Mouse (Mus musculus): ENCODE data around the gene Ptgdr. TPM values are rescaled to one million over a fixed set of nuclear protein-coding genes. Genes with fewer than 3 reads are reported as not detected.

Gene Ptgdr
- not detected for polyA plus RNA-seq (2017; shearing (Covaris generic))

DNA sequence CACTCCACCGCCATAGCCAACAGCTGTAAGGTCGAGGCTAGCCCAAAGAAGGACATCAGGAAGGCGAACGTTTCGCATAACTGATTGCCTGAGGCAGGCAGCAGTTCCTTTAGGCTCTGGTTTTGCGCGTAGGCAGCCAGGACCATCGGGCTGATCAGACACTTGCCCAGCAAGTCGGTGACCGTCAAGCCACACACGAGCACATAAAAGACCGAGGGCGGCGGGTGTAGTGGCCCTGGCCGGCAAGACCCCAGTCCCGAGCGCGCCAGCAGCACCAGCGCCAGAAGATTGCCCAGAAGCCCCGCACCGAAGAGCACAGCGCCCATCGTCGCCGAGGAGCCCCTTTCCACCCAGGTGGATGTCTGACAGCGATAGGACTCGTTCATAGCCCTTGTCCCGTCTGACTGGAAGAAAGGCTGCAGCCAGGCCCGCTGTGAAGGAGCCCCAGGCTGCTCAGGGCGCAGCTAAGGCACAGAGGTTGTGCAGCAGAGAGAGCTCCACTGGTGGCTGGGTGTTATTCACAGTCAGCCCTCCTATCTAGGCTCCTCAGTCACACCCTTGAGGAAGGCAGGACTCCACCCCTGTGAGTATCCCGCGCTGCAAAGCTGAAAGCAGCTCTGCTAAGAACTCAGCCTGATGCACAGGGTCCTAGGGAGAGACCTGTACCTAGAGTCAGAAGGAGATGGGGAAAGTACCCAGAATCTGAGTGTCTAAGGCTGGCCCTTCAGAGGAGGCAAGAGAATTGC is at the start of gene Ptgdr:
TSS of gene Ptgdr (minus strand) at position 508 of the 746 bp plus-strand sequence.

Other genes starting within 250 kb of the Ptgdr start
- gene Gm5624, start 231.4 kb downstream of the Ptgdr start, polyA plus RNA-seq (2017; shearing (Covaris generic)) = not detected
- not detected for gene Gm8257, start 152.9 kb downstream of the Ptgdr start, polyA plus RNA-seq (2017; shearing (Covaris generic))
- 0.69 TPM for gene Gm8267, start 109.0 kb downstream of the Ptgdr start, polyA plus RNA-seq (2017; shearing (Covaris generic))
- 26.0 TPM for gene Ptger2, start 128.8 kb upstream of the Ptgdr start, polyA plus RNA-seq (2017; shearing (Covaris generic))

Measured in effector memory CD4-positive, alpha-beta T cell, adult 5 months (primary cell).